Mouse (Mus musculus) small intestine, adult 2 months (tissue): ENCODE measurements at regions not wholly inside any gene's neighbourhood (a gene's known extent, or its start where the extent isn't known, plus 50 kb on each side); places are given as distances from the start of the nearest gene placed in this dataset.

Experiments
- H3K27ac ChIP-seq: fragments of 200-500 bp; 2 replicates; pipeline ENCODE4 v1.5.1; 2012; ENCODE audit warnings: low read depth, low read length, control low read depth, inconsistent platforms; ENCODE audit not compliant: insufficient read depth
- H3K27me3 ChIP-seq: fragments of 200-500 bp; 2 replicates; pipeline ENCODE4 v1.6.1; 2012; ENCODE audit warnings: mild to moderate bottlenecking, moderate library complexity, low read length, inconsistent platforms; ENCODE audit not compliant: control insufficient read depth, insufficient read depth
- H3K36me3 ChIP-seq: fragments of 200-500 bp; 2 replicates; pipeline ENCODE4 v1.6.1; 2012; ENCODE audit warnings: mild to moderate bottlenecking, low read length, control low read depth, inconsistent platforms; ENCODE audit not compliant: control insufficient read depth, insufficient read depth
- H3K4me1 ChIP-seq: fragments of 200-500 bp; 2 replicates; pipeline ENCODE4 v1.6.1; 2012; ENCODE audit warnings: low read length, inconsistent platforms, mixed read lengths; ENCODE audit not compliant: control insufficient read depth, insufficient read depth, insufficient read length
- H3K4me3 ChIP-seq: fragments of 200-500 bp; 2 replicates; pipeline ENCODE4 v1.5.1; 2012; ENCODE audit warnings: low read depth, mild to moderate bottlenecking, control low read depth, inconsistent platforms, low read length, moderate library complexity
- CTCF ChIP-seq: fragments of 200-500 bp; IDR thresholded peaks from 2 replicates; pipeline ENCODE4 v1.5.1; 2012; ENCODE audit warnings: low read depth, mild to moderate bottlenecking, control low read depth, inconsistent platforms, low read length, moderate library complexity, mixed read lengths; ENCODE audit not compliant: insufficient replicate concordance, insufficient read length; ENCODE audit errors: extremely low read depth
- POLR2A ChIP-seq: fragments of 200-500 bp; IDR thresholded peaks from 2 replicates; pipeline ENCODE4 v1.6.1; 2012; ENCODE audit warnings: low read depth, mild to moderate bottlenecking, control low read depth, inconsistent platforms, low read length, moderate library complexity
- WGBS: fragments of 180-500 bp; shearing (Covaris S2); methylation state at CpG from one replicate; pipeline ENCODE4 v1.1.7; 2018; 5-methylcytosine and 5-hydroxymethylcytosine counted together

GRCm38 (mm10) chr14:47877167-47877566 lies 228.9 kb downstream of the Ktn1 start:
- H3K4me1 ChIP-seq, result no peaks in the 10 kb centered on the region
- H3K36me3 ChIP-seq, result no peaks in the 10 kb centered on the region
- TF ChIP-seq POLR2A, result no peak
- TF ChIP-seq CTCF, result no peak
- WGBS, result 33% methylated on average over 3 of the region's 3 CpGs
- H3K4me3 ChIP-seq, result no peak overlapping the region
- no peaks in the 10 kb centered on the region; the same call in 1 of the 2 replicates for H3K27me3 ChIP-seq
- no peak overlapping the region for H3K27ac ChIP-seq

GRCm38 (mm10) chr14:47877771-47878443 lies 229.7 kb downstream of the Ktn1 start:
- H3K4me1 ChIP-seq, result no peaks in the 10 kb centered on the region
- no peaks in the 10 kb centered on the region for H3K36me3 ChIP-seq
- H3K27me3 ChIP-seq, result no peaks in the 10 kb centered on the region; the same call in 1 of the 2 replicates
- no peak overlapping the region for H3K27ac ChIP-seq
- TF ChIP-seq POLR2A, result no peak
- TF ChIP-seq CTCF, result no peak
- 30% methylated on average over 5 of the region's 5 CpGs for WGBS
- H3K4me3 ChIP-seq, result no peak overlapping the region

- TF ChIP-seq POLR2A (no peak), CTCF (no peak)
- no peaks in the 10 kb centered on the region for H3K4me1 ChIP-seq
- no peak overlapping the region for H3K27ac ChIP-seq
- H3K36me3 ChIP-seq, result no peaks in the 10 kb centered on the region
- no peak overlapping the region for H3K4me3 ChIP-seq
- H3K27me3 ChIP-seq, result no peaks in the 10 kb centered on the region
- 73% methylated on average over 3 of the region's 3 CpGs for WGBS
Observed at GRCm38 (mm10) chr14:47885326-47885725, 235.3 kb upstream of the Peli2 start.

GRCm38 (mm10) chr14:47890251-47891198 lies 230.1 kb upstream of the Peli2 start:
- H3K4me3 ChIP-seq, result no peak overlapping the region
- 71% methylated on average over 9 of the region's 9 CpGs for WGBS
- H3K4me1 ChIP-seq, result no peaks in the 10 kb centered on the region
- TF ChIP-seq CTCF, result no peak
- no peak for TF ChIP-seq POLR2A
- H3K36me3 ChIP-seq, result no peaks in the 10 kb centered on the region
- H3K27ac ChIP-seq, result no peak overlapping the region
- no peaks in the 10 kb centered on the region for H3K27me3 ChIP-seq

GRCm38 (mm10) chr14:47896581-47896980 lies 224.0 kb upstream of the Peli2 start:
- Histone ChIP-seq H3K4me3 (no peak overlapping the region), H3K27me3 (no peaks in the 10 kb centered on the region), H3K36me3 (no peaks in the 10 kb centered on the region), H3K27ac (no peak overlapping the region), H3K4me1 (no peaks in the 10 kb centered on the region)
- 87% methylated on average over 3 of the region's 3 CpGs for WGBS
- TF ChIP-seq POLR2A, result no peak
- no peak for TF ChIP-seq CTCF

- Histone ChIP-seq H3K27me3 (no peaks in the 10 kb centered on the region), H3K4me3 (no peak overlapping the region), H3K36me3 (no peaks in the 10 kb centered on the region), H3K27ac (no peak overlapping the region), H3K4me1 (no peaks in the 10 kb centered on the region)
- TF ChIP-seq CTCF, result no peak
- TF ChIP-seq POLR2A, result no peak
- 68% methylated on average over 5 of the region's 5 CpGs for WGBS
Observed at GRCm38 (mm10) chr14:47897907-47898530, 222.6 kb upstream of the Peli2 start.

- H3K27ac ChIP-seq, result no peak overlapping the region
Observed at GRCm38 (mm10) chr14:47898605-47899004, 222.0 kb upstream of the Peli2 start.

More at GRCm38 (mm10) chr14:47898605-47899004, 222.0 kb upstream of the Peli2 start:
- WGBS, result 72% methylated on average over 4 of the region's 4 CpGs
- no peak for TF ChIP-seq POLR2A
- TF ChIP-seq CTCF, result no peak
- H3K4me3 ChIP-seq, result no peak overlapping the region
- H3K36me3 ChIP-seq, result no peaks in the 10 kb centered on the region
- no peaks in the 10 kb centered on the region for H3K27me3 ChIP-seq
- H3K4me1 ChIP-seq, result no peaks in the 10 kb centered on the region
